Mouse (Mus musculus) limb, embryonic 10.5 days (tissue): ENCODE measurements around the gene Gins2. TPM values are rescaled to one million over a fixed set of nuclear protein-coding genes. Genes with fewer than 3 reads are reported as not detected.
A peak's percentile ranks its signal among the peaks of the same experiment; 100 is the strongest.

Source experiments
- DNase-seq: peaks from one replicate; pipeline ENCODE4 v3.0.0-alpha.2; 2017; ENCODE audit warnings: low spot score
- H3K27ac ChIP-seq: fragments of 300-500 bp; sonication (generic); 2 replicates; pipeline ENCODE4 v1.5.1; 2016; ENCODE audit warnings: mild to moderate bottlenecking
- H3K27me3 ChIP-seq: fragments of 300-500 bp; sonication (generic); 2 replicates; pipeline ENCODE4 v1.6.1; 2016; ENCODE audit warnings: low read depth, mild to moderate bottlenecking; ENCODE audit not compliant: poor library complexity, severe bottlenecking
- H3K36me3 ChIP-seq: fragments of 300-500 bp; sonication (generic); 2 replicates; pipeline ENCODE4 v1.6.1; 2016; ENCODE audit warnings: mild to moderate bottlenecking, moderate library complexity
- H3K4me1 ChIP-seq: fragments of 300-500 bp; sonication (generic); 2 replicates; pipeline ENCODE4 v1.6.1; 2016
- H3K4me3 ChIP-seq: fragments of 300-500 bp; sonication (generic); 2 replicates; pipeline ENCODE4 v1.5.1; 2016; ENCODE audit warnings: mild to moderate bottlenecking, moderate library complexity
- H3K9me3 ChIP-seq: fragments of 300-500 bp; sonication (generic); replicated peaks from 2 replicates; pipeline ENCODE4 v1.6.1; 2016; ENCODE audit warnings: mild to moderate bottlenecking
- WGBS: fragments of 180-500 bp; shearing (Covaris S2); methylation state at CpG from one replicate; pipeline ENCODE4 v1.1.7; 2016; 5-methylcytosine and 5-hydroxymethylcytosine counted together
- polyA plus RNA-seq: library from polyadenylated mRNA; unstranded; fragments of >200 nt; fragmentation: Nextera tagmentation; extraction: Ambion mirVana; gene quantifications from 2 replicates; pipeline ENCODE4 v1.2.1, GENCODE M21; 2016

Gene Gins2
- polyA plus RNA-seq, 1 experiment from 2014 or later = 153 TPM

DNA sequence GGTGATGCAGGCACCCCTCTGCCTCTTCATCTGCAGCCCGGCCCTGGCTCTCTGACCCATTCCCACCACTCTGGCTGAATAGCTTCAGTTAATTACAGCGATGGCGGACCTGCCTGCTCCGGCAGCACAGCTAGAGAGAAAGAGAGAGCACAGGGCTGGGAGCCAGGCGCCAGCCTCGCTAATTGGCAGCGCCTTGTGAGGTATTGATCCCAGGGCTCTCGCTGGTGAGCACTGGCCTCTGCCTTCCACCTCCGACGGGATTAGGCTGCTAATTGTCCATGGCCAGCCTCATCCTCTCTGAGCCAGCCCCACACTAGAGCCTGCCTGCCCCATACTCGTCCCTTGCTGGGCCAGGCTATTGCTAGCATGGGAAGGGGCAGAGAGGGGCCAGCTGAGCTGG is 29.4 kb downstream of the Gins2 start:
- Histone ChIP-seq H3K4me3 (peak overlapping the region; percentile 4; the same call in 1 of the 2 replicates), H3K9me3 (no peaks in the 10 kb centered on the region), H3K27ac (peak overlapping the region; percentile 74), H3K27me3 (no peaks in the 10 kb centered on the region; the same call in 1 of the 2 replicates), H3K36me3 (peaks cover 20% of the 10 kb centered on the region), H3K4me1 (peaks cover 100% of the 10 kb centered on the region)
- peak; percentile 57 for DNase-seq
- 15% methylated on average over 11 of the region's 11 CpGs for WGBS

DNA sequence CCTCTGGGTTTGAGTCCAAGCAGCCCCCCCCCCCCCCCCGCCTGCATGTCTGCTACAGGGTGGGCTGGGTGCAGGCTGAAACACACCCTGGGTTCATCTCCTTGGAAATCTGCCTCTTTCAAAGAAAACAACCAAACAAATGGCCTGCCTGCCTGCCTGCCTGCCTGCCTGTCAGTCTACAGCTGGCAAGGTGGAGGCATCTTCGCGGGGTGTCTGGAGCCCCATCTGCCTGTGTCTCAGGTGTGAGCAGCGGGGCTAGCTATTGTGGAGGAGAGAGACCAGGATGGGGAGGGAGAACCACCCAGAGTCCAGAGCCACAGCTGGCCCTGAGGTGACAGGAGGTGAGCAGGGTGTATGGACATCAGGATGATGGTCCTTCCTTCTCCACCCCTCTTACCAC is 30.9 kb downstream of the Gins2 start:
- peaks cover 100% of the 10 kb centered on the region for H3K4me1 ChIP-seq
- H3K27me3 ChIP-seq = no peaks in the 10 kb centered on the region; the same call in 1 of the 2 replicates
- H3K27ac ChIP-seq = peak overlapping the region; percentile 73; the same call in 1 of the 2 replicates
- no peaks in the 10 kb centered on the region for H3K9me3 ChIP-seq
- peaks cover 35% of the 10 kb centered on the region for H3K36me3 ChIP-seq
- no peak overlapping the region for H3K4me3 ChIP-seq
- WGBS = 62% methylated on average over 4 of the region's 4 CpGs
- no peak for DNase-seq

DNA sequence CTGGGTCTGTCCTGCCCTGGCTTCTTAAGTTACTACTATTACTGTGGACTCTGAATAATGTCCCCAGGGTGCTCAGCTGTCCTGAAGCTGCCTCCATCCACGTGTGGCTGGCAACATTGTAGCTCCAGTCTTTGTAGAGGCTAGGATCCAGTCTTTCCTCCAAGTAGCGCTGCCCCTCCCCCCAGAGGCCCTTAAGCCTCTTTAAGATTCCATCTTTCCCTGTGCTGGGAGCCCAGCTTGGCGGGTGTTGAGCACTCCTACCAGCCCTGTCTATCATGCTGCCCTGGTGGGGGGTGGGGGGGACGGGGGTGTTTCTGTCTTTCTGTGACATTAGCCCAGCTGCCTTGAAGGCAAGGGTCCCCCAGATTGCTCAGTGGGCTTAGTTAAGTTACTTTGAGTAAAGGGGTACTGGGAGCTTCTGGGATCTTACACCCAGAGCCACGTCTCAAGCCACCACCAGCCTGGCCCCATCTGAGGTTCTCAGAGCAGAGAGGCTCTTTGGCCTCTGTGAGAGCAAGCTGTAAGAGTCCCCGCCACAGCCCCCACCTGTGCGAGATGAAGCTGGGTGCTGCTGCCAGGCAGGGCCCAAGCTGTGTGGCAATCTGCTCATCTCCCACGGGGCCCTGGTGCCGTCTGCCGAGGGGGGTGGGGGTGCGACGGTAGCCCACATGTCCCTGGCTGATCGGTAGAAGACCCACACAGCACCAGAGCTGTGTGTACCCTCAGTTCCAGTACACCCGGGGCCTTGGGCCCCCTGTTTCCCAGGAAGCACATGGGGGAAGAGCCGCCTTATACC is 31.7 kb downstream of the Gins2 start:
- Histone ChIP-seq H3K36me3 (peaks cover 39% of the 10 kb centered on the region), H3K4me1 (peaks cover 100% of the 10 kb centered on the region), H3K9me3 (no peaks in the 10 kb centered on the region), H3K4me3 (no peak overlapping the region), H3K27ac (peak overlapping the region; percentile 73), H3K27me3 (no peaks in the 10 kb centered on the region; the same call in 1 of the 2 replicates)
- no peak for DNase-seq
- WGBS = 61% methylated on average over 15 of the region's 15 CpGs

DNA sequence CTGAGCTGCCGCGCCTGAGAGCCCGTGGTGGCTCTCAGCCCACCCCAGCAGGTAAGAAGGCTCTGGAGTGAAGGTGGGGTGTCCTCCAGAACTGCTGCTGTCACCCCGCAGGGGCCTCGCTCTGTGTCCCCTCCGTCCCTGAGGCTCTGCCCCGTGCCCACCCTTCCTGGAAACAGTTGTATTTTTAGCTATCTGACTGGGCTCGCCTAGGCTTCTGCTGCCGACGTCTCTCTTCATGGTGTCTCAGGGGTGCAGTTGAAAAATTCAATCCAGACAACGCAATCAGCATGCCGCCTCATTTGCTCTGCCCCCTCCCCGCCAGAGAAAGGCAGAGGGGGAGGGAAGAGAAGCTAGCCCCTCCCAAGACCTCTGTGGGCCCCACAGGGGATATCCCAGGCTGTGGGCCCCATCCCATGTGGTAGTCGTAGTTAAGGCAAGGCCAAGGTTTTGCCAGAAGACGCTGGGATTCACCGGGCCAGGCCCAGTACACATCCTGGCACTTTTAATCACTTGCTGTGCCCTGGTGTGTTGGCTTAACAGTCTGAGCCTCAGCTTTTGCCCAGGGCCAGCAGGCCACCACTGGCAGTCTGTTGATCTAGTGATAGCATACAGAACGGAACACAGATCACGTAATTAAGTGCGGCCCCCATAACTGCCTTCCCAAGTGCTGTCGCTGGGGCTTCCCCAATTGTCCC is 32.8 kb downstream of the Gins2 start:
- Histone ChIP-seq H3K4me3 (peak overlapping the region; percentile 2; the same call in 1 of the 2 replicates), H3K27me3 (no peaks in the 10 kb centered on the region; the same call in 1 of the 2 replicates), H3K9me3 (no peaks in the 10 kb centered on the region), H3K27ac (peak overlapping the region; percentile 73), H3K4me1 (peaks cover 100% of the 10 kb centered on the region), H3K36me3 (peaks cover 39% of the 10 kb centered on the region)
- WGBS = 74% methylated on average over 20 of the region's 20 CpGs
- no peak for DNase-seq

DNA sequence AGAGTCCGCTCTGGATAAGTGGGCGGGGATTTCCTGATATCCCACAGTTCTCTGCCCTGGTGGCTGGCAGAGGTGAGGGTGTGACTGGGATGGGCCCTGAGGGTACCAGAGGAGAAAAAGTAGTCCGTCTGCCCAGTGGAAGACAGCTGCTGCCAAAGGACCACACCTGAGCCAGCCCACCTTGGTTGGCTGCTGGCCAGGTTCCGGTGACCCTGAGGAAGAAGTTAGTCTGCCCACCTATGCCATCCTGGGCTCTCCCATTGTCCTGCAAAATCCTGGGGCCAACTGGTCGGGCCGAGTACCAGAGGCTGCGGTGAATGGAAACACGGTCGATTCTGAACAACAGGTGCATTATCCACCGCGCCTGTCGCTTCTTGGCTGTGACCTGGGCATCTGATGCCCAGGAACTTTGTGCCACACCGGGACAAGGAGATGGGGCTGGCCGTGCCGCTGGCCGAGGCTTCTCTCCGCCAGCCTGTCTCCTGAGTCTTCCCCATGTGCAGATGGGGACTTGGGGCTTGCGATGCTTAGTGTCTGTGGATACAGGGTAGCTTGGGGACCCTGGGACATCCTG is 34.6 kb downstream of the Gins2 start:
- 95% methylated on average over 18 of the region's 18 CpGs for WGBS
- H3K9me3 ChIP-seq = no peaks in the 10 kb centered on the region
- no peak overlapping the region for H3K27ac ChIP-seq
- H3K4me1 ChIP-seq = peaks cover 100% of the 10 kb centered on the region
- no peak overlapping the region for H3K4me3 ChIP-seq
- no peaks in the 10 kb centered on the region for H3K27me3 ChIP-seq
- peaks cover 39% of the 10 kb centered on the region for H3K36me3 ChIP-seq
- DNase-seq = no peak

DNA sequence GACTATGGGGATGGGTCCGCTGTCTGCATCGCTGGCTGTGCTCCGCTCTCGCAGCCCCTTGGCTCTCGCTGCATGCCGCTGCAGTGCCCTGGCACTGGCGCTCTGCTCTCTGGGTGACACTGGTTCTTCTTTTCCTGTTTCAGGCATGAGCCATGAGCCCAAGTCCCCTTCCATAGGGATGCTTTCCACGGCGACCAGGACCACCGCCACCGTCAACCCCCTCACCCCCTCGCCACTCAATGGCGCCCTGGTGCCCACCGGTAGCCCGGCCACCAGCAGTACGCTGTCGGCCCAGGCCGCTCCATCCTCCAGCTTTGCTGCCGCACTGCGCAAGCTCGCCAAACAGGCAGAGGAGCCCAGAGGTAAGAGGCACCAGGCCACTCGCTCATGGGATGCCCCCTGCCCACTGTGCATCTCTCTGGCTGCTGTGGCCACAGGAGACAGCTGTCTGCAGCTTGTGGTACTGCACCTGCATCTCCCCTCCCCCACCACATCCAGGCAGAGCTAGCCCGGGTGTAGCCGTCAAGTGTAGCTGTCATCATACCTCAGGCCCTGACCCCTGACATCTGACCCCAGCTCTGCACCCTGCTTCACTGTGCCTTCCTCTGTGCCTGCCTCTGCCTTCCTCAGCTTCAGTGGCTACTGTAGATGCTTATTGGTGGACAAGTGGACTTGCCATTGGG is 35.5 kb downstream of the Gins2 start:
- whole genome bisulfite sequencing = 88% methylated on average over 24 of the region's 24 CpGs
- Histone ChIP-seq H3K4me1 (peaks cover 100% of the 10 kb centered on the region), H3K27ac (peak overlapping the region; percentile 38), H3K36me3 (peaks cover 33% of the 10 kb centered on the region), H3K27me3 (no peaks in the 10 kb centered on the region), H3K4me3 (0 out of 2 replicates have a peak overlapping the region, but pooled peaks have one; percentile 5), H3K9me3 (no peaks in the 10 kb centered on the region)
- no peak for DNase-seq

DNA sequence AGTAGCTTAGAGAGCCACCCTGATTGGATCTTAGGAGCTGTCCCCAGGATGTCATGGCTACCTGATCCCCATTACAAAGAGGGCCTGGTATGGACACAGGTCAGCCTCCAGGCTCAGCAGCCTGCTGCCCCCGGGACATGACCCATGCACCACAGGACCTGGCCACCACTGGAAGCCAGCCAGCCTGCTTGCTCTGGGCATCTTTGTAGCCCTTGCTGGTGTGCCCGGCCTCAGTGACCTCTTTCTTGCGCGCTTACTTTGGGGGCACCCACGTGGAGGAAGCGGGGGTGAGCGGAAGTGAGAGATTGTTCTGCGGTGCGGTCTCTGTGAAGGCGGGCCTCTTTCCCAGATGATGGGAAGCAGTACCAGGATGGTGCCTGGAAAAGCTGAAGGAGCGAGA is 36.6 kb downstream of the Gins2 start:
- Histone ChIP-seq H3K4me1 (peaks cover 100% of the 10 kb centered on the region), H3K27me3 (no peaks in the 10 kb centered on the region), H3K9me3 (no peaks in the 10 kb centered on the region), H3K36me3 (peaks cover 31% of the 10 kb centered on the region), H3K27ac (peak overlapping the region; percentile 17; the same call in 1 of the 2 replicates), H3K4me3 (no peak overlapping the region)
- no peak for DNase-seq
- WGBS = 92% methylated on average over 11 of the region's 11 CpGs

DNA sequence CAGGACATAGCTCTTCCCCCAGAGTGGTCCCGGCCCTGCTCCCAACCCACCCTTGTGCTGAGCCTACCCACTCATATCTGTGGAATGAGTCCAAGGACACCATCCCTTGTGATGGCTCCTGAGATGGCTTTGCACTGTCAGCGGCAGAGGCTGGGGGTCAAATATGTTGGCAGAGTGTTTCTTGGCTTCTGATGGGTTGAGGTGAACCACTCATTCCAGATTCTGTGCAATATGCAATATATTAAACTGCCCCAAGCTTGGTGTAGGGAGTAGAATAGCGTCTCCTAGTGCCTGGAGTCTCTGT is 37.5 kb downstream of the Gins2 start:
- no peak overlapping the region for H3K4me3 ChIP-seq
- no peak for DNase-seq
- H3K36me3 ChIP-seq = peaks cover 31% of the 10 kb centered on the region
- H3K9me3 ChIP-seq = no peaks in the 10 kb centered on the region
- H3K4me1 ChIP-seq = peaks cover 100% of the 10 kb centered on the region
- no peaks in the 10 kb centered on the region for H3K27me3 ChIP-seq
- WGBS = 90% methylated on average over 3 of the region's 3 CpGs
- no peak overlapping the region for H3K27ac ChIP-seq

DNA sequence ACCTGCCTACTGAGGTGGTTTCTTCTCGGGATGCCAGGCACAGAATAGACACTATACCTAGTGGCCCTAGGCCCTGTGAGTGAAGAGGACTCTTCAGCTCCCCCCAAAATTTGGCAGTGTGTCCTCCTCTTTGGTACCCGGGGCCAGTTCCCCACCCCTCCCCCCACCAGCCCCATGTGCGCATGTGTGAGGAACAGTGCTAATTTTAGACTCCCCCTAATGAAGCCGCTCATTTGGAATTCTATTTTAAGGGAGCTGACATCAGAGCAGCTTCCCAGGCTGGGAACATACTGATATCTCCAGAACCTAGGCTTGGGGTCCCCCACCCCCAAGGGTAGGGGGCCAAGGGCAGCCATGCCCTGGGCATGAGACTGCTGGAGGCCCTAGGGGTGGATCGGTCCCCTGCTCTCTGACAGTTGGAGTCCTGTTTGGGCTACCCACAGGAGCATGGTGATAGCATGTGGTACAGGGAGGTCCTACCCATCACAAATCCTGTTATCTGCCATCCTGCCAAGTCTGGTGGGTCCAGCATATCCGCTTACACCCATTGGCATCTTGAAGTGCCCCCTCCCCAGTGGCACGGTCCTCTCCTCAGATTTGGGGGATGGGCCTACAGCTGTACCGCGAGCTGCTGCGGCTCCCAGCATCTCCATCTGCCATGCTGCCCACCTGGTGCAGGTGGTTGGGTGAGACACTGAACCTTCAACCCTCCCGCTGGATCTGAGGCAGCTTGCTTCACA is 38.0 kb downstream of the Gins2 start:
- Histone ChIP-seq H3K27ac (peak overlapping the region; percentile 83; the same call in 1 of the 2 replicates), H3K36me3 (peaks cover 28% of the 10 kb centered on the region), H3K9me3 (no peaks in the 10 kb centered on the region), H3K4me3 (no peak overlapping the region), H3K4me1 (peaks cover 100% of the 10 kb centered on the region), H3K27me3 (no peaks in the 10 kb centered on the region)
- WGBS = 79% methylated on average over 11 of the region's 11 CpGs
- DNase-seq = no peak

DNA sequence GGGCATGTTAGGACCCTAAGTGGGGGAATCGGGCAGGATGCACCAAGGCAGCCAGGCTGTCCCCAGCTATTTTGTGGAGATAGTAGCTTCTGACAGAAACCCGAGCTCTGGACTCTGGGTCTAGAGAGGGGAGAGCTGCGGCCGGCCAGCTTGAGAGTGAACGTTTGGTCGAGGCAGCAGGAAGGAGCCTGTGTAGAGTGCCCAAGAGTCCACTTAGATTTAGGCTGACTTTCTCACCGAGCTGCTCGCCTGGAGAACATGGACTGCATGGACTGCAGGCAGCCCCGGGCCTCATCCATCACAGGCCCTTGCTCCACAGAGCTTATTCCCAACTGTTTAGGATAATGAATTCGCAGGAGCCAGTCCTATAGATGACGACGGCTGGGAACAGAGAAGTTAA is 38.7 kb downstream of the Gins2 start:
- Histone ChIP-seq H3K27ac (peak overlapping the region; percentile 83), H3K36me3 (peaks cover 22% of the 10 kb centered on the region), H3K9me3 (no peaks in the 10 kb centered on the region), H3K4me3 (peak overlapping the region; percentile 44), H3K4me1 (peaks cover 100% of the 10 kb centered on the region), H3K27me3 (no peaks in the 10 kb centered on the region)
- DNase-seq = no peak
- 9% methylated on average over 12 of the region's 12 CpGs for WGBS

DNA sequence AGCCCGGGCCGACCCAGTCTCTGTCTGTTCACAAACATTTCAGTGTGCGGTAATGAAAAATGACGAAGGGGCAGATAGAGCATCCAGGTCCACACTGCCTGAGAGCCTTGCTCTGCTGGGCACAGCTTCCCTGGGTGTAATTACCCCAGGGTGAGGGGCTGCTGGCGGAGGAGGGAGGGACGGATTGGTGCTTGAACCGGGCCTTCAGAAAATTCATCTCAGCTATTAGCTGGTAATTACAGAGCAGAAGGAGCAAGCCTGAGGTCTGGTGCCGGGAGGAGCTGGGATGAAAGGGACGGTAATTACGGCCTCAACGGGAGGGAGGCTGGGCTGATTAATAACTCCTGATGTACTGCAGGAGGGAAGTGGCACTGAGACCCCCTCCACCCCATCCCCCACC is 39.2 kb downstream of the Gins2 start:
- H3K27me3 ChIP-seq = no peaks in the 10 kb centered on the region
- no peak for DNase-seq
- H3K4me1 ChIP-seq = peaks cover 99% of the 10 kb centered on the region
- peak overlapping the region; percentile 83 for H3K27ac ChIP-seq
- WGBS = 3% methylated on average over 11 of the region's 11 CpGs
- H3K9me3 ChIP-seq = no peaks in the 10 kb centered on the region
- H3K36me3 ChIP-seq = peaks cover 21% of the 10 kb centered on the region
- H3K4me3 ChIP-seq = peak overlapping the region; percentile 44

DNA sequence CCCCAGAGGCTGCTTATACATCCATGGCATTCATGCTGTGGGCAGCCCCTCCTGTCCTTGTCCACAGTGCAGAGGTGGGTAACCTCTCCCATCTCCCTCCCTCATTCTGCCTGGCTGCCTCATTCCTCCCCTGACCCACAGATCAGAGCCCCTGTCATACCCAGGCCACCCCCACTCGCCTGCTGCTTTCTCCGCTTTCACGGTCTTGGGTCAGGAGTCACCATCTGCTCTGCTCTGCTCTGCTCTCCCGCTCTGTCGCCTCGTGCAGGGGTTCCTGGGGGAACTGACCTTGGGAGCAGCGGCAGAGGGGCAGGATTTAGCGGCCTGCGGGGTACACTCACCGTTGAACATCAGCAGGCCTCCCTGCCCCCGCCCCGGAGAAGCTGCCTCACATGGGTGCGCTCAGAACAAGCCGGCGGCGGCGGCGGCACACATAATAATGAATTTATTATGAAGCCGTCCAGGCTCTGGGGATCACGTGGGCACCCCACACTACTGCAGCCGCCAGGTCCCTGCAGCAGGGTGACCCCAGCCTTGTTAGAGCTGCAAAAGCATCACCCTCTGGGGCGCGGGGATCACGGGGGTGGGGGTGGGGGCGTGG is 39.7 kb downstream of the Gins2 start:
- Histone ChIP-seq H3K4me1 (peaks cover 94% of the 10 kb centered on the region), H3K36me3 (peaks cover 16% of the 10 kb centered on the region), H3K4me3 (peak overlapping the region; percentile 44), H3K9me3 (no peaks in the 10 kb centered on the region), H3K27ac (peak overlapping the region; percentile 83), H3K27me3 (no peaks in the 10 kb centered on the region)
- 3% methylated on average over 25 of the region's 25 CpGs for WGBS
- DNase-seq = no peak
